Mouse (Mus musculus) megakaryocyte, adult 5-6 weeks (primary cell): ENCODE measurements at regions not wholly inside any gene's neighbourhood (a gene's known extent, or its start where the extent isn't known, plus 50 kb on each side); places are given as distances from the start of the nearest gene placed in this dataset.

Experiments used
- ATAC-seq: 2 replicates; pipeline ENCODE4 v1.8.0; 2016; ENCODE audit warnings: mild to moderate bottlenecking, inconsistent platforms; ENCODE audit not compliant: poor library complexity, severe bottlenecking

DNA sequence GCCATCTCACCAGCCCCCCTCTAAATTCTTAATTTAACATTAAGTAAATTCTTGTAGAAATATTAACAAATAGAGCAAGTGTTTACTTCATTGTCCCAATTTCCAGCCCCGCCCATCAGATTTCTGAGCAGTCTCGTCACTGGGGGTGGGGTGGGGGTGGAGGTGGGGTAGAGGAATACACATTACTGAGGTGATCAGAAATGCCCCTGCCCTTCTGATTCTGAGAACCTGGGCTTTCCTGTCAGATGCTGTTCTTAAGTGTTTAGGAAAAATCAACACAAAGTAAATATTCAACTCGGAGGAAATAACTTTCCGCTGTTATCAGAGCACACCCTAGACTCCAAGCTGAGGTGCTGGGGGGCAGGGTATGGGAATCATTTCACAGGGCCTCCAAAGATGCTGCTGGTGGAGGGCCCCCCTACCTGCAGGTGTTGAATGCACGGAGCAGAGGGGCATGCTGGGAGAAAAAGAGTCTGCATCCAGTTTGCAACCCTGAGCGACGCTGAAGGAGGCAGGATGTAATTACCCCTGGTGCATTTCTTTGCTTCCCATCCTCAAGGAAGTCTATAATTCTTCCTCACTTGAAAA, 235.5 kb downstream of the Gm10260 start:
- no peak for ATAC-seq

DNA sequence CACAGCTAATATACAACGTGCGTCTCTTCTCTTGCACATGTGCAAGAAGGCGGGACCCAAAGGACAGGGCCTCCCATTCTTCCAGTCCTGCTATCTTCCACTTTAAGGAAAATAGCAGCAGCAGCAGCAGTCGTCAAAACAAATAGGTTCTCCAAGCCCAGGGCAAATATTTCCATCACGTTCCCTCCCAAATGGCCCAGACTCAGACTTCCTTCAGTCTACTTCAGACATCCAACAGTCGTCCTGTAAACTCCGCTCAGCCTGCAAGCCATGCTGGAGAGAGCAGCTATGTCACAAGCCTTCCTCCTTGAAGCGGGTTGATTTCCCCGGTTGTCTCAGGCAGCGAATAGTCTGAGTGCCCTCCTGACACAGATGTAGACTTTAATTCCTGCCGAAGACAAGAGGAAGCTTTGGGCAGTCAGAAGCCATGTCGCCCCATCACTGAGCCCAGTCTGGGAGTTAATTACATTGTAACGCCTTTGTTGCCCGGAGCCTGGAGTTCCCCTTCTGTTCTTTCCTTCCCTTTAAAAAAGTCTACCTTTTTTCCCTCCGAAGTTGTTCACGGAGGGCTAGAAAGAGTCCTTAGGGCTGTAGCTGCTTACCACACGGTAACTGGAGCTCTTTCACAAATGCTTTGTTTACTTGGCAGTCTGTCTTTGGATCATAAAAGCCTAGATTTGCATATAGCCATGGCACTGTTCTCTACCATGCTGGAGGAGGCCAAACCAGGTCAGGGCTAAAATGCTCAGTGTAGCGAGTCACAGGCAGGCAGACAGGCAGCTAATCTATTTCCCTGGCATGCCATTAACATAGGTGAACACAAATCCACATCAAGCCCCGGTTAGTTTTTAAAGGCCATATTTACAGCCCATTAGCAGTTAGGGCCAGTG, 236.7 kb downstream of the Gm10260 start:
- no peak for ATAC-seq

DNA sequence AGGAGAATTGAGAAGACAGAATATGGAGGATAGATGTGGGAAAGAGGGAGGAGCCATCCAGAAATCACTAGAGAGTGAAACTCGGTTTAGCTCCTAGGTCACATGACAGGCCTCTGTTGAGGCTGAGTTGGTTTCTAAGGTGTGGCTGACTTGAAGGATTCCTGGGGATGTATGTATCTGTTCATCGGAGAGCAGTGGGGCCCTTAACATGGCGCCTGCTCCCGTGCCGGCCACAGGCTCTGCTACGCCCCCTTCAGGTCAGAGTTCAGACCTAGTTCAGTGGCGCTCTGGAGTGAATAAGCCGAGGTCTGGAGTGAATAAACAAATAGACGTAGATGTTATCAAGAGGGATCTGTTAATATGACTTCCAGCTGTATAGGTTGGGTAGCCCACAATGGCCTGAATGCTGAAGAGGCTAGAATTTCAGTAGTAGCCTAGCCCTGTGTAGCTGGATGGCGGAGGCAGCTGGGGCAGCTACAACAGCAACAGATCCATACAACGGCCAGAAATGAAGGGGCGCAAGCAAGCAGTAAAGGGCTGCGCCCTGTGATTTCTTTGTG, 239.4 kb downstream of the Gm10260 start:
- no peak for ATAC-seq

DNA sequence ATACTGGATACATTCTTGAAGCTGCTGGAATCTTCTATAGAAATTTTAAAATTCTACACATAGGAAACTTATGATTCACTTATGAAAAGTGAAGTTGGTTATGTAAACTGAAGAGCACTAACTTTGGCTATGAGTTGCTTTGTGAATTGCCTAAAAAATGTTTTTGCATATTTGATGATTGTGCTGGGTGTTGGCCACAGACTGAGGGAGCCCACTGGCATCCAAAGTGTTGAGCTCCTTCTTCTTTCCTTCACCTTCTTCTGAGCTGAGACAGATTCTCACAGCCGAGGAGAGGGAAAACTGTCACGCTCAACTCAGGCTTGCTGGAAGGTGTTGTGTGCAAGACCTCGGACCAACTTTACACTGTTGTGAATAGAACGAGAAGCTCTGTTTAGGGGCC, 243.7 kb downstream of the Gm10260 start:
- no peak for ATAC-seq

DNA sequence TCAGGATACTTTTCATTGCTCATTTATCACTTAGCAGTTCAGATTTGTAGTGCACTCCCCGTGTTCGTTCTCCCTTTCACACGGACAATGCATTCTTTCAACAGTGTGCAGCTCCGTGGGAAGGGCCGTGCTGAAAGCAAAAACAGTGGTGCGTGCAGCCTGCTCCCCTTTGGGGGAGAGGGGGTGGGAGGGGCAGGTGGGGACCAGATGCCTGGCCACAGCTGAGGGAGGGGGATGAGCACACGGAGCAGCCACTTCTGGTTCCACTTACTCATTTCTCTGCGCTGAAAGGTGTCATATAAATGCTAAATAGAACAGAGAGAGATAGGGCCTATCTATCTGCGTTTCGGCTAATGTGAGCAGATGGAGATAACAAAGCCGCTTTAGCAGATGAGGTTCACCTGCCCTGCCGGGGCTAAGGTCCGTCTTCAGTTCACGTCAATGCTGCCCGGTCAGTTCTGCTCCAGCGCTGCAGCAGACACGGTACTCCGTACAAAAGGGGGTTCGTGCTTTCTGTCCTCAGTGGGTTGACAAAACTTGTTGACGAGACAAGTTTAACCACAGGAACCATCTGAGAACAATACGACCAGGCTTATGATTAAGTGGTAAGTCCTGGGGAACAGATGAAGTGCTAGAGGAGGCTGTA, 245.9 kb downstream of the Gm10260 start:
- no peak for ATAC-seq

DNA sequence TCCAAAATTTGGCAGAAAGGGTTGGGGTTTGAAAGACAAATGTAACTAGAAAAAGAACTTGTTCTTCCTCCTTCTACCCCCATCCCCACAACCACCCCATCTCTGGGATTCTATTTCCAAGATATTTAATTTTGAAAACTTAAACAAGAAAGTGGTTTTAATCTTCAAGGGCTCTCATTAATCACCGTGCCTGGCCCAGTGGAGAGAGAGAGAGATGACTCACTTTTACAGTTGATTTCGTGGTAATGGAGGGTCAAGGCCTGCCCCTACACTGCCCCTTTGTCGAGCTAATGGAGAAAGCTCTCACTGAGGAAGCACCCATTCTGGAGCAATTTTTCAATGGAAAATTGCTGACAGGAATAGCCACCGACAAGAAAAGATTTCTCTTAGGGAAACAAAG, 247.9 kb downstream of the Gm10260 start:
- ATAC-seq: no peak

DNA sequence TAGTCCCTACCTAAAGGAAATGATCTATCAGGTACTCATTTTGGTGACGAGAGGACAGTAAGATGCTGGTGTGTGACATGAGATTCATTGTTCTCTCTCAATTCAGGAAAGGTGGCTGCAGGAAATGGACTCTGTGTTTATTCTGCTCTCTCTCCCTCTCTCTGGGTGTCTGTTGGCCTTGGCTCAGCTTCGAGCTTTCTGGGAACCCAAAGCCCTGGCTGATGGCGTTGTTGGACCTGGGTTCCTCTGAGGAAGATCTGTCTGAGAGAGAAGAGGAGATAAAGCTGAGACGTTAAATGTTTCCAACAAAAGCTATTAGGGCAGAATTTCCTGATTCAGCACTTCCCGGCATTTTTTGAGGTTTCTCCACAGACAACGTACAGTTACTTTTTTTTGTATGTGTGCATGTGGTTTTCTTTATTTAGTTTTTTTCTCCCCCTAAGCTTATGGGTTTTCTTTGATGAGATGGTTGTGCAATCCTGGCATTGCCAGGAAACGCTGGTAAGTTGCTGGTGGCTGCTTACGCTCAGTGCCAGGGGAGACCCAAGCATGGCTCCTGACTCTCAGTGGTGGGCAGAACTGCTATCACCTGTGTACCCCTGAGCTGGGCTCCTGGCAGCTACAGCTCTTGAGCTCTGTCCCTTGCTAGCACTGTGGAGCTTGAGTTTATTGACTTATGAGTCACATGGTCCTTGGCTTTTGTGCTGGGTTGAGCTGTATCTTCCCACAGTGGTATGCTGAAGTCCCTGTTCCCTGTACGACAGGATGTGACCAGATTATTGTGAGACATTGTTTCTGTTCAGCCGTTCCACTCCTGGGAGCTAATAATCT, 249.8 kb downstream of the Gm10260 start:
- peak; percentile 34 for ATAC-seq

DNA sequence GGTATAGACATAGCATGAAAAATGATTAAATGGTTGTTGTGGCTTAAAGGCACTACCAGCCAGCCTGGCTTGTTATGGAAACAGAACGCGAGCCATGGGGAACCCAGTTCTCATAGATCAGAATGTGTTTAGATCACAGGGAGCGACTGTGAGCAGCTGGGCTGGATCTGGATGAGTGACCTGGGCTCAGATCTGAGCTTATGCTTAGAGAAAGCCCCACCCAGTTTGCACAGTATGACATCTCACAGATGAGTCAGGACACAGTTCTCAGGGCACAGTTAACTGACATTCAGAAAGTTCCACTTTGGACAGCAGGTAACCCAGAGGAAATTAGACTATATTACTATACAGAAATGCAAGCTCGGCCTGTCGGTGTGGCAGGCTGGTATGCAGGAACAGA, 255.5 kb downstream of the Gm10260 start:
- no peak for ATAC-seq

DNA sequence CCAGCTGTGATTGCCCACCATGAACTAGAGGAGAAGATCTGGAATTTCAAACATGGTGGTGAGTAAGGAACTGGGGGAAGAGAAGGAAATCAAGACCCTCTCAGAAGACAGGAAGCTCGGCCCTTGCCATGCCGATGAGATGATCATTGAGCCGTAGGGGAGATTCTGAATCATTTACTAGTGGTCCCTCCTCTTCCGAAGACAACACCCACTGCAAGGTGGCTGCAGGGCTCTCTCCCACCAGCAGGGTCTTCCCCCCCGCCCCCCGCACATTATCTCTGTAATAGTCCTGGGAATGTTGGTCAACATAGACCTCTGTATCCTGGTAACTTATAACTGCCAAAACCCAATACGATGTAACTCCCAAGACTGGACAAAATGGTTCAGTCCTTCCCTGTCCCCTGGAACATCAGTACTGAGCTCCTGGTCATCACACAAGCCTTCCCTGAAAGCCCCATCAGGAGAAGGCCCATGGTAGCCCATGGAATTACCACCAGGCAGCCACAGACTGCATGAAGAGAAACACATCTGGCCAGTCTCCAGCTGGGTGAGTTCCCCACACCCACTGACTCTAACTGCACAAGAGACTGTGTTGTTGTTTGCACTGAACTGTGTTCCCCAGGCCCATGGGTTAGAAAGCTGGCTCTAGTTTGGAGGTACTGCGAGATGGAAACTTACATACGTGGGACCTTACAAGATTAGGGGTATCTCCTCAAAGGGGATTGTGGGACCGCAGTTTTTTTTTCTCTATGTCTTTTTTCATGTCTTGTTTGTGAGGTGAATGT, 256.3 kb downstream of the Gm10260 start:
- ATAC-seq: no peak

DNA sequence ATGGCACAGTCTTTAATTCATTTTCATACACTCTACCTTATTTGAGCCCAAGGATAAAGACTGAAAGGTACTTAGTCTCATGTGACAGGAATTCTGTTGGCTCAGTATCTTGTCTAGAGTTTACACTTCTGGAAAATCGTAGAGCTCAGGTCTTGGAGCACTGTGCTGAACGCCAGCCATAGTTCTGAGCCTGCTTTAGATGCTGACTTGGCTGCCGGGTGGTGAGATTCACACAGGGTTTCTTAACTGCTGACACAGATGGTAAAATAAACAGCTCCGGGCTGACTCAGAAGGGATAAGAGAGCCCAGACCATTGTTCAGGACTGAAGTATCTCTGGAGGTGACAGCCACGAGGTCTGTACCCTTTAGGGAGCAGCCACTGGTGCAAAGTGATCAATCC, 257.0 kb downstream of the Gm10260 start:
- no peak for ATAC-seq

DNA sequence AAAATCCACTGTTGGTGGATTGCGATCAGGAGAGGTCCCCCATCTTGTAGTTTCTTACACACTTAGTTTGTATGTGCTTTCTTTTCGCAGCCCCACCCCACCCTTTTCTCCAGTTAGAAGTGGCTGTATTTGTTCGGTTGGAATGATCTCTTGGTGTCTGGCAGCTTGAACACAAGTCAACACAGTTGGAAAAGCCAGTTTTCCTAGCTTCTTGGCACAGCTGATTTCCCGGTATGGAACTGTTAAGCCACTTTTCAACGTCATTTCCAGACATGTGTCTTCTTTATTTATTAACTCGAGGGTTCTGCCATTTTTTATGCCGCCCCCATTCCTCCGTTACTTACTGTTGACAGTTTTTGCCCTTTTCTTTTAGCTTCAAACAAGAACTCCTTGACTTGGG, 259.2 kb downstream of the Enc1 start:
- no peak for ATAC-seq

DNA sequence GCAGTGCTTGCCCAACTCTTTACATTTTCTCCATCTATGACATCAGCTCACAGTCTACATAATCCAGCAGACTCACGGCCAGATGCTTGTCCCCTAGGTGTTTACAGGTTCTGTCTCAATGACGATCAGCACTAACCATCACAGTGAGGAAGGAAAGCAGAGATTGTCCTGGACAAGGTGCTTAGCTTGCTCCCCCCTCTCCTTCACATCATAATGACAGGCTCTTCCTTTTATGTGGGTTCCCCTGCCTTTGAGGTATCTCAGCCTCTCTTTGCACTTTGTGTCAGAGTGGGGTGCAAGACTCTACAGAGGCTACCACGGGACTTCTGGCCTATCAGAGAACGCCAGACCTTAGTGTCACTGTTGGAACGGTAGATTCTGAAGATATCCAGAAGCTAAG, 258.1 kb downstream of the Enc1 start:
- ATAC-seq: 0 out of 2 replicates have a peak, but pooled peaks have one; percentile 27

DNA sequence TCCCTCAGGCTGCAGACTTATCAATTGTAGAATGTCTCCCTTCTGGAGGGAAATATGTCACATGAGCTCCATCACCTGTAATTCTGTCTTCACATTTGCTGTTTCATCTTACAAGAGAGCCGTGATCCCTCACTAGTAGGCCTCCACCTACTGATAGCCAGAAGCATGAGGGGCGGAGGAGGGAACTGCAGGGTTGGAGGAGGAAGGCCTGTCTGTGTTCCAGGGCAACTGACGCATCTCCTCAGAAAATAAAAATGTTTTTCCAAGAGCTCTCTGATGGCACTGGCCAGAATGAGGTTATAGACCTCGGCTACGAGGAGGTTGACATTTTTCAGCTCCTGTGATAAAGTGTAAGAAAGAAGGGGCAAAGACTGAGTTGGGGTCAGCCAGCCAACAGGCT, 257.0 kb downstream of the Enc1 start:
- no peak for ATAC-seq

DNA sequence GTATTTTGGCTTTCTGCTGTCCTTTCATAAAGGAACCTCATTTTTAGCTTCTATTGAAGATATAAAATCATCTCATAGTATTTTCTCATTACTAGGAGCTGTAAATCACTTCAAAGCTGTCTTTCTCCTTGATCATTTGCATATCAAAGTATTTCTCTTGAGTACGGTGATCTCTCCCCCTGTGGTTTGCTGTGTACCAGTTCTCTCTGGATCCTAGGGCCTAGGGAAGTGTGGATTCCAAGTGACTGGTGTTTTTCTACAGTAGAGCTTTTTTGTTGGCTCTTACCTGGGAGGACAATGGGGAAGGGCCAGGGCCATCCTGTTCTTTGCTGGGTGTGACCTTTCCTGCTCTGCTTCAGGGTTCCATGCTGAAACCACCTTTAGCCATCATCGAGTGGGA, 253.9 kb downstream of the Enc1 start:
- ATAC-seq: no peak

DNA sequence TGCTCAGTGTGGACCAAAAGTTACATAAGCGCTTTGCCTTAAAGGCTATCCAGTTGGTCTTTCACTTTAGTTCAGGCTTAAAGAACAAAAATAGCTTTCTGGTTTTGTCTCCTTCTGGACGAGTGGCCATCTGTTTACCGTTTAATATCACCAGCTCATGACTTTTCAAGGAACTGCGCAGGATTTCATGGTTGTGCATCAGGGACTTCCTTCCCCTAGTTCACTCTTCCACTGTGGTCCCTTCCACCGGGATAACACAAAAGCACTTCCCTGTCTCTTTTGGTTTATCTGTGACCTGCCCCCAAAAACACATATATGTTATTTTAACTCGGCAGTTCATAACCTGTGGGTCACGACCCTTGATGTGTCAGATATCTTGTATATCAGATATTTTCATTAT, 252.9 kb downstream of the Enc1 start:
- no peak for ATAC-seq

DNA sequence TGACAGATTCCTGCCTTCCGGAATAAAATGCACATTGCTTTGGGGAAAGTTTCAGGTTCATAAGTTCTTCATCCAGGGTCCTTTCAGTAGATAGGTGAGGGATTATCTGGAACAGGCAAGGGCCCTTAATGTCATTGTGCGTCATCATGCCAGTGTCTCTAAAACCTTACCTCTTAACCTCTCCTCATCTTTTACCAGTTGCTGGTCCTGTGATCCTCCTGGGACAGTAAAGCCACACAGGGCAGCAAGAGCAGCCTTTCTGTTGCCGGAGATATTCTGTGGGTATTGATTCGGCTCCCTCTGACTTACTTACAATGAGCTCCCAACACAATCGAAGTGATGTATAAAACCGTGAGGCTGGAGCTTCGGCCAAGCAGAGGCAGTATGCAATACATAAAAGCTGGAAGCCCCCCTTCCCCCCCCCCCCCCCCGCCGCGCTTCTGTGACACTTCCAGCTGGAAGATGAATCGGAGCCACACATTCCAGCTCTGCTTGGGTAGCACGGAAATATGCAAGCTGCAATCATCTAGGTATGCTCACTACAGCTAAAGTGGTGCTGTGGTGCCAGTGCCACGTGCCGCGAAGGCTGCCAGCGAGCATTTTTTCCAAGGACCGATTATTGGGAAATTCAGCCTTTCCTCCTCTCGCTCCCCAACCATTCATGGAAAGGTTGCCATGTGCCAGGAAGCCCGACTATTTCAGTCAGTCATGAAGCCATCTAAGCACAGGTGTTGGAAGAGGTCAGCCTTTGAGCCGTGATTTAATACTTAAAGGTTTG, 252.2 kb downstream of the Enc1 start:
- ATAC-seq: no peak

DNA sequence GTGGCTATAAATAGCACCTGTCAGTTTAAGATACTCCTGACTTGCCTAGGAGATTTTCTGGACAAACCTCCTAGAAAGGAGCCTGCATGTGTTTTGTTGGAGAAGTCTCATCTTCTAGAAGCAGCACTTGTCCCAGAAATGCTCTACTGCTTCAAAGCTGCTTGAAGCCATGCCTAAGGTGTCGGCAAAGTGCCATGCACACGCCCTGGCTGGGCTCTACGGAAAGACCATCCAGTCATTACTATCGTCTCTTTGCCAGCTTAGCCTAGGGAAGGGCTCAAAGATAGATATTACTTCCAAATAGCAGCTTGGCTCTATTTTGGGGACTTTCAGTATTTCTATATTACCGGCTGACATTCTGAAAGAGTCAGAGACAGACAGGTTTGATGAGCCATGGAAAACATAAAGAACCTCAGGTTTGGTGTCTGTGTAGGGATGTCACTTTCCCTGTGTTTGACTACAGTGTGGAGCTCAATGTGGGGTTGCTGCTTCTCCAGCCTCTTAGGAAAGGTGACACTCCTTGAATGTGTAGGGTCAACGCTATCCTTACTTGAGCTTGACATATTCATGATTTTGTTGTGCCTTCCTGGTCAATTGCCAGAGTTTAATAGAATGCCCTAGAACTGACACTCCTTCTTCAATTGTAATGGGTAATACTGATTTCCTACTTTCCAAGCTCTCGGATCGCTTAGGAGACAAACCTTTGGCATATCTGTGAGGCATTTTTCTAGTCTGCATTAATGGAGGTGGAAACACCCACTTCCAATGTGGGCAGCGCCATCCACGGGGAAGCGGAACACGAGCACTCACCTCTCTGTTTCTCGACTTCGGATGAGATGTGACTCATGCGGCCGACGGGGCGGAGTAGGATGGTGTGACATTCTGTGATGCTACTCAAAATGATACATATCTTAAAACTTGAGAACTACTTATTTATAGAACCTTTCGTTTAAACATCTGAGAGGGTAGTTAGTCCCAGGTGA, 251.3 kb downstream of the Enc1 start:
- ATAC-seq: no peak

DNA sequence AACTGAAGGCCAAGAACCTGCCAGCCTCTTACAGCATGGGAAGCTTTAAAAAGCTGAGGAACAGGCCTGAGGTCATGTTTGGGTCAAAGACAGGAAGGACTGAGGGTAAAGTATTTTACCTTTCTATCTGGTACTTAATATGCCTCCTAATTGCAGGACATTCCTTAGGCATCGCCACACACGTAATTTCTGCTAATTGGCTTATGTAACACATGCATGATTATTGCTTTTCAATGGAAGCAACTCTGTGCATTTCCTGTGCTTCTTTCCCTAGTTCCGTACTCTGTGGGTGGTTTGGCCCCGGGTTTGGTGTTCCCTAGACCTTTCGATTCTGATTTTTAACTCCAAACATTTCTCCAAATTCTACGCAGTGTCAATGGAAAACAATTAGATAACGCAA, 249.2 kb downstream of the Enc1 start:
- no peak for ATAC-seq
